Mouse (Mus musculus) gastrocnemius, adult 8-10 months (tissue): Measurements from ENCODE around the gene Tmprss11e. TPM values are rescaled to one million over a fixed set of nuclear protein-coding genes. Genes with fewer than 3 reads are reported as not detected.

Source experiments
- DNase-seq, 2 experiments: peaks; one replicate each; pipeline ENCODE4 v3.0.0; 2022; ENCODE audit warnings: low spot score in 2 of 2
- total RNA-seq, 4 experiments: library from RNA; stranded (reverse); gene quantifications; 2 replicates each; pipeline ENCODE4 v1.2.4; 2022

Tmprss11e gene
- total RNA-seq: not detected

DNA sequence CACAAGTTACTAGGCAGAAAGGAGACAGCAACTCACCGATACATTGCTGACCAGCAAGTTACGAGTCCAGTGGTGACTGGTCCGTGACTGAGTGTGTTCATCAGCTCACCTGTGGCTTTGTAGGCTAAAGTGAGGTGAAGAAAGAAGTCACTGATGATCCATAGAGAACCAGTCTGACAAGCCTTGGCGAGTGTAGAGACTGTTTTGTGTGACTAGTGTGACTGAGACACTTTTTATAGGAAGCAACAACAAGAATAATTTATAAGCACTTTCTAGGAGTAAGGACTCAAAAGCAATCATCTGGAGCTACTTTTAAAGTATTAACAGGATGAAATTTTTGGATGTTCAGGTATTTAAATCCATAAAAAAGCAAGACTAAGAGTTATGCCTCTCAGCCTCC is at the start of gene Tmprss11e:
TSS of gene Tmprss11e (minus strand) at position 101 of the 400 bp plus-strand sequence.
- DNase-seq: no peak

DNA sequence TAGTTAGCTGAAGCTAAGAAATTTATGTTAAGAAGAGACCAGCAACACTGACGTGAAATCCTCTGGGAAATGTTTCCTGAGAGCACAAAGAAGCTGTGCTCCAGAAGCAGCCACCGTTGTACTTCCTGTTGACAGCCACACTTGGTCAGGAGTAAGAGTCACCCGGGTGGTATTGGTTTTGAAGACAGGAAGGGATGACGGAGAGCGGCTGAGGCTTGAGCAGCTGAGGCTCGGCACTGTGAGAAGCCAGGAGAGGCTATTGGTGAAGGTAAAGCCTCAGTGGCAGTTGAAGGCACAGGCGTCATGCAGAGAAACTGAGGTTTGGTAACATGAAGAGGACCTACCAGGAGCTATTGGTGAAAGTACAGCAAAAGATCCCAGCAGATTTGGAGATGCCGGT is 47.2 kb upstream of the Tmprss11e start:
- no peak for DNase-seq

DNA sequence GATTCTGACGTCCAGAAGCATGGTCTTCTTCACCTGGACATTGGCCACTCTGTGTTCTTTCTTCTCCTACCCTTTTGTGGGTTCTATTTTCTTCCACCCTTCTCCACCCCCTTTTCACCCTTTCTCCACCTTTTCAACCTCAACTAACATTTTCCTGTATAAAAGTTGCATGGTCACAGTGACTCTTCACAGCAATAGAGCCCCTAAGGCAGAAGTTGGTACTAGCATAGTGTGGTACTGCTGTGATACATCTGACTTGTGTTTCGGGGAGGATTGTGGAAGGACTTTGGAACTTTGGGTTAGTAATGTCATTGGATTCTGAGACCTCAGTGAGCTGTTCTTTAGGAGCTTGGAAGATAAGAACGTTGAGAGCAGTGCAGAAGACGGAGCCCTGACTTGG is 46.6 kb upstream of the Tmprss11e start:
- DNase-seq: no peak

DNA sequence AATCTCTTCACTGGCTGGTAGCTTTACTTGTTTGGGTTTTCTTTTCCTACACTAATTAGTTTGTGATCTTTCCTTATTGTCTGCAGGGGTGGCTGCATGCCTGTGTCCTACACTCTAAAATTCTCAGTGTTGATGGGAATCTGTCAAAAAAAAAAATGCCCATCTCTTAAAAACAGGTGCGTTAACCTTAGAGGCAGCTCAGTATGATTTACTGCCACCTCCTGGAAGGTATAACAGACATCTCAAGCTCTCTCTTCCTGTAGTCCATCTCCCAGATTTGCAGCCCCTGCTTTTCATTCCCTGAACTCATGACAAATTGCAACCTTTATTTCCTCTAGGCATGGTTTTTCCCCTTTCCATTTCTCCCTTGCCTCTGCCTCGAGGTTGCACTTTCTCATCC is 44.3 kb upstream of the Tmprss11e start:
- no peak for DNase-seq

DNA sequence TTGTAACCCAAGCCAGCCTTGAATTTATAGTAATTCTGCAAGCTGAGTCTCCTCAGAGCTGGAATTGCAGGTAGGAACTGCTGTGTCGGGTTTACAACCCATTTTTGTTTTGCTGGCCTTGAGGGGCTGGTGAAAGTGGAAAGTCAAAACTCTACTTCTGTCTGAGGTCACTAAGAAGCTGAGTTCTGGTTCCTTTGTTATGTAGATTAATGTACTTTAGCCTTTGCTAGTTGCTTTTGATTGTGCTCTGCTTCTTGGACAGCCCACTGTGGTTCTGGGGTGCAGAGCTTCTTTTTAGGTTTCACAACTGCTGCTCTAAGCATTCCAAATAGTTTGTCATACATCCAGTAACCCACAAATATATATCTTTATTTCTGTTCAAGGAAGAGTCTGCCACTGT is 41.2 kb upstream of the Tmprss11e start:
- DNase-seq: no peak

DNA sequence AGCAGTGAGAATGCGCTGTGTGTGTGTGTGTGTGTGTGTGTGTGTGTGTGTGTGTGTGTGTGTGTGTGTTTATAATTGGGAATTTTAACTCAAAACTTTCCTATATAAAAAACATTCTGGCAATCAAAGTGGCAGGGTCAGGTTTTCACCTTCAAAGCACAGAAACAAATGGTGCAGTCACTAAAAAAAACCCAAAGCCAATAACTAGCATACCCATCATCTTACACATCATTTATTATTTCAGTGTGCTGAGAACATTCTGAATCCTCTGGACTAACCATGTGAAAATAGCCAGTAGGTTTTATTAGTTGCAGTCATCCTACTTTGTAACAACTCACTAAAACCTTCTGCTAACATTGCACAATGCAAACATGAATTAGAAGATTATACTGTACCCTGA is 38.6 kb upstream of the Tmprss11e start:
- DNase-seq: no peak

DNA sequence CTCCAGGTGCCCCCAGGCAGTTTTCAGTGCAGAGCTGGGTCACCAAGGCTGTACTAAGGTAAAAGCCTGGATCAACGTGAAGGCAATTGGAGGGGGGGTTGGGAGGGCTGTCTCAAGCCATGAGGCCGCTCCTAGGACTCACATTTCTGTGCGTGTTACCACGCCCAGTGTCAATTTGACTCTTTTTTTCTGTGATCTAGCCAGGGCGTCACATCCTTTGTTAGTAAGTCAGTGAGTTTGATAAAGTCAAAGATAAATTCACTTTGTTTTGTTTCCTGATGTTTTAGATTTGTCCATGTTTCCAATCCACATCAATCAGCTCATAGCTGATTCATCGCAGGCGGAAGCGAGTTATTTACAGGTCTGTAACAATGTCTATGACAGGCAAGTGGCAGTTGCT is 37.4 kb upstream of the Tmprss11e start:
- no peak for DNase-seq

DNA sequence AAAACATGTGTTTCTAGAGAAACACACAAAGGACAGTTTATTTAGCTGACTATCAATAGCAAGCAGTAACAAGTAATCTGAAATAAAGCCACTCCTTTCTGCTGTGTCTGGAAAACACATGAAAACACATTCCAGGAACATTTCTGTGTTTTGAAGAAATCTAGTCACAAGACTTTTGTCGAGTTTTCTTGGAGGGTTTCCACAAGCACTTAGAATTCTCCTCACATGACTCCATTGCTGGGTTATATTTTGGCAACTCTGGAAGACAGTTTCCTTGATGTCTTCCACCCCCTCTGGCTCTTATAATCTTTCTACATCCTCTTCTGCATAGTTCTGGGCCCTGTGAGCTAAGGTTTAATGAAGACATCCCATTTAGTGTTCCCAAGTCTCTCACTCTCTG is 32.9 kb upstream of the Tmprss11e start:
- DNase-seq: no peak

DNA sequence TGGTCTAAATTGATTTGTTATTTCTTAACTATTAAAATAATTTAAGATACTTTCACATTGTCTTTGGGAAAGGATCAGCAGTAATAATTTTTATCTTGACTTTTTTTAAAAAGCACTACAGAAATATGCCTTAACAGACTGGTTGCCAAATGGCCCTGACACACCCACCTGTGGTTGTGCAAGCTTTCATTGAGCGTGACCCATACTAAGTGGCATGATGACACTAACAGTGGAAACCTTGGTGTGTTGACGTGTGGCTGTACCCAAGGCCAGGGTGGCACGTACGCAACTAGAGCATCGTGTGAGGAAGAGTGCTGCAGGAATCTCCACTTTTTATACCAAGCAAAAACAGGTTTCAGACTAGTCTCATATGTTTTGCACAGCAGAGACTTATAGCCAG is 31.3 kb upstream of the Tmprss11e start:
- no peak for DNase-seq

DNA sequence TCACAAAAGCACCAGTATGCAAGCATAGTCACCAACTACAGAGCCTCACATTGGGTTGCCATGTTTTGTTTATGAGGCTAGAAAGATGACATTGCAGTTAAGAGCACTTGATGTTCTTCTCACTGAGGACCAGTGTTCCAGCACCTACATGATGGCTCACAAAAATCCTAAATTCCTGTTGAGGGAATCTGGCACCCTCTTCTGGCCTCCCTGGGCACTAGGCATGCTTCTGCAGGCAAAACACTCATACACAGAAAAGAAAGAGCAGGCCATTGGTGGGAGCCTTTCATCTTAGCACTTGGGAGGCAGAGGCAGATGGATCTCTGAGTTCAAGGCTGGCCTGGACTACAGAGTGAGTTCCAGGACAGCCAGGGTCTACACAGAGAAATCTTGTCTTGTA is 25.4 kb upstream of the Tmprss11e start:
- DNase-seq: no peak

DNA sequence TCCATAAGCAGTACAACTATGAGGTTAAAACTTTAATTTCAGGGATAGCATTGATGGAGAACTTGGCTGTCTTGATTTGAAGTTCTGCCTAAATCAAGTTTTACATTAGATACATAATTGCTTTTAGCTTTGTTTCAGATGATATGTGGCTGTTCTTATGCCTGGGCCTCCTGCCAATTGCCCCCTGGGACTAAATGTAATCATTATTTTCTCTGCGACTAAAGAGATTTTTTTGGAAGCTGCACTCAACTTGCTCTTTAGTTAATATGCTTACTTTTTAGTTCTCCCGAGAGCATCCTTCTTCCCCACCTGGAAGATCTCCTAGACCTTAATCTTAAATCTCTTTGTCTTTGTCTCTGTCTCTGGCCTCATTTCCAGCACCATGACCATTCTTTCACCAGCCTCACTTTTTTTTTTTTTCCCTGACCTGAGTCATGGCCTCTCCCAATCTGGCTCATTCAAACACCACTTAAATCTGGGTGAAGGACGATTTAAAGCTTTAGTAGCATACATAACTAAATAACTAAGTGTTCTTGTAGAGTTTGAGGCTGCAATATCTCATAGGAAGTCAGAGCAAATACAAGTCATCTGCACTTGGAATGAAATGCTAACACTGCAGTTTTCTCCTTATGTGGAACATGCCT is 23.5 kb upstream of the Tmprss11e start:
- DNase-seq: no peak

DNA sequence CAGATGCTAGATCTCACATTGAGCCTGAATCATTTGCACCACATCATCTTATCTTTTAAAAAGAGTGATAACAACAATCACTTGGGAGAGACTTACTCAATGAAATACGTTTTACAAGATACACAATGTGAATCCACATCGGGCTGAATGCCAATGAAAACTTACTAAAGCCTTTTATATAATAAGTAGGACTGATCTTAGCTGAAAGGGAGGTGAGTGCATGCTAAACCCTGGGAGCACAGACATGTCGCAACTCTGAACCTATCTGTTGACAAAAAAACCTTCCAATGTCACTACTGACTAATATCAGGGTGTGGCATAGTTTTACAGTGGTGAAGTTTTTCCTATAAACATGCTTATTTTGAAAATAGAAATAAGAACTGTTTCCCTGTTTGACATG is 2.8 kb downstream of the Tmprss11e start:
- no peak for DNase-seq

DNA sequence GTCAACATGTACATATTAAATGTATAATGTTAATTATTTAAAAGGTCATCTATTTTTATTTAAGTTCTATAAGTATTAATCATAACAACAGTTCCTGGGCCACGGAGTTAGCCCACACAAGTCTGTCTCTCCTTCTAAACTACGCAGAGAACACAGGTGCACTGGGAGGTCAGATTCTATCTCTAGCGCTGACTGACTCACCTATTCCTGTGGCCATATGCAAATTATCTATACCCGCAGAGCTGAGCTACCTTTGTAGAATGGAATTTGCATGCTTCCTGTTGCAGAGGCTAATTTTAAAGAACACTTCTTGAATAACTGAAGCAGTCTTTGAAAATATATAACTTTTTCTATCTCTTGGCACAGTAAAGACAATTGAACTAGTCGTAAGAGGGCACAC is 4.5 kb downstream of the Tmprss11e start:
- no peak for DNase-seq

DNA sequence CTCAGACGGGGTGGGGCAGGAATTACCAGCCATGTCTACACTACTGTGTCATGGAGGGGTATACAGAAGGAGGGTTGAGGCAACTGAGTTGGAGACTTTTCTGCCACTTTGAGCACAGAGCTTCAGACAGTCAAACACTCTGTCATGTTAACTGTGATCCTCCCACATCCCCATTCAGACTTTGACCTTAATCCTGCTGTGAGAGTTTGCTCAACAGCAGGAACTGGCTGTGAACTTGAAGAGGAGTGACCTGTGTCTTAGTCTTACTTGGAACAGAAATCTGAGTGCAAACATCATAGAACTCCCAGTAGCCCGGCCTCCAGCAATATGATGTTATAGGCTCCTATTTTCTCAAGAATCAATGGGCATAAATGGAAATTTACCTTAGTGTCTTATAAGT is 9.8 kb downstream of the Tmprss11e start:
- no peak for DNase-seq

DNA sequence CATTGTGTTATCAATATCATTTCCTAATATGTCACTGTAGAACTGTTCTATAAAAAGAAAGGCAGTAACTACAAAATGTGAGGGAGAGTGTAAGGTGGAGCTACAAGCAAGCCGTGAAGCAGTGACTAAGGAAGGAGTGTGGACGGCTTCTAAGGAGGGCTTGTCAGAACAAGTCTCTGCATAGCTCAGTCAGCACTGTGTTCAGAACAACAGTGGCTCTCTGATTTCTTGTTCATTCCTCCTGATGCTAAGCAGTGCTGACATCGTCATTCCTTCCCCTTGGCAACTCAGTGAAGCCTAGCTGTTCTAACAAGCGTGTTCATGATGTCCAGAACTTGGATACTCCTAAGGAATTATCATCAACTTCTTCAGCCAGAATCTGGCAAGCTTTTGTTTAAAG is 15.0 kb downstream of the Tmprss11e start:
- no peak for DNase-seq

DNA sequence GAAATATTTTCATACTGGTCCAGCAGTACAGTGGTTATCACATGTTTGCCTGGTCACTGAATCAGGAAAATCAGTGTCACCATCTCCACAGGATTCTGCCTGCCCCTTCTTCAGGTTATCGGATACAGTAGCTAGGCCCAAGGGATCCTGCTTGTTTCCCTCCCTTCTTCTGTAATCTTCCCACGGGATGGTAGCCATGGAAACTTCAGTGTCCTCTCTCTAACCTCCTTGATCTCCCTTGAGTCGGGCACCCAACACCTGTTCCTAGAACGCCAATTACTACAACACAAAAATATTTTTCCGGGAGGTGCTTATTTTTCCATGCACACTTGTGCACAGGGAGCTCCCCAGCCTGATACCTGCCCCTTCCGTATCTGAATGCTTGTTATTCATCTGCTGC is 17.0 kb downstream of the Tmprss11e start:
- DNase-seq: no peak

DNA sequence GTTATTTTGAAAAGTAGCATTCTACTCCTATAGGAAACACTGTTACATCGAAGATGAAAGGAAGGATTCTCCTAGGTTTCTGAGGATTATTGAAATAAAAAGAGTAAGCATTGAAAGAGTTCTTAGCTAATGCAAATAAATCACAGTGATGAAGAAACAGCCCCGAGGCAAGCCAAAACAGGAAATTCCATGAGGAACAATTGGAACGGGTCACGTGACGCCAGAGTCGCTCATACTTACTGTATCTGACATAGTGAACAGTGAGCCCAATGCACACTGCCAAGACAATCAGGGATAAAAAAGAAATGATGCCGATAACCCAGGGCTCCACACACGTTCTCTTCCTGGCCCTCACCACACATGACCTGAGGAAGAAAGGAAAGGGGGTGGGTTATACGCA is 18.6 kb downstream of the Tmprss11e start:
- DNase-seq: no peak

DNA sequence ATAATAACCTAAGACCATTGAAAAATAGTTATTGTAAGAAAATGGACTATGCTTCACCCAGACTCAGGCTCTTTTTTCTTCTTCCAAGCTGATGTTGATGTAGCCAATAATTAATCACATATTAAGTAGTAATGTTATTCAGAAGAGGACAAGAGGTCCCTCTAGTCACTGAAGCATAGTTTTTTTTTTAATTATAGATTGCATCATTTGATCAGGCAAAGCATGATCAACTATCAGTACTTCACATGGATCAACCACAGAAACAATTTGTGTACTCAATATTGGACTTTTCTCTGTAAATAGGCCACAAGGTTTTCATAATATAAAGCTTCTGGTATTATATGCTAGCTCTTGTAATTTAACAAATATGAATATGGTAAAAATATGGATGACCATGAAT is 20.6 kb downstream of the Tmprss11e start:
- no peak for DNase-seq

DNA sequence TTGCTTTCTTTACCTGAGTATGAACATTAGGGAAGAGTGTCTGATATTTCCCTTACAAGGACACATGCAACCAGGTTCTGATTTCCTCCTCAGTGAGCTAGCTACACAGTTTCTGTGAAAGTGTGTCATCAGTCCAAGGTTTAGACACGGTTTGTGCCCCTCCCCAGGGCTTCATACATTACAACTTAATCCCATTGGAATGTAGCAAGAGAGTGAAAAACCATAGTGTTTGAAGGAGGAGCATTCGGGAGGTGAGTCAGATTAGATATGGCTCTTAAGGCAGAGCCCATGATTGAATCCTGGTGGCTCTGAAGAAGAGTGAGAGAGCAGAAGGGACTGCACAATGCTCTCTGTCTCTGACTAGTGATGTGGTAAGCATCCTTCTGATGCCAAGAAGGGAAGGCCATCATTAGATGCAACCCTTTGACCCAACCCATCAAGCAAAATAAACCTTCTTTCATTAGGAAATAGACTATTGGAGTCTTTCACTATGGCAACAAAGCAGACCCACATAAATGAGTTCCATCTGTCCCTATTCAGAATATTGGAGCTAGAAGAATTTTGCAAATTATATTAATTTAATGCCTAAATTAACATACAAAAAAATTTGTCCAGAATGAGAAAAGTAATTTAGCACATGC is 22.7 kb downstream of the Tmprss11e start:
- DNase-seq: no peak

DNA sequence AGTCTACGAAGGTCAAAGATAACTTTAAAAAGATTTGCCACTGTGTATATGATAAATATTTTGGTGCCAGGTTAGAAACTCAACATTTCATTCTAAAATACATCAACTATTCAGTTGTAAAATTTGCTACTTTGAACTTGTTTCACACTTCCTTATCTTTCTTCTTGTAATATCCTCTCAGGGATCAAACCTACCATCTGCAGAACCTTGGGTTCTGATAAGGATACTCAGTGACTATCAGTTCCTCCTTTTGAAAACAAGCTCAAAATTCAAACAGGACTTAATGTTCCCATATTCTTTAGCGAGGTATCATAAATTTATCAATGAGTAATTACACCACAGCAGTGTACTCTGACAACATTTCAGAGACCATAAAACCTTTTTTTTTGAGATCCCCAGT is 30.6 kb downstream of the Tmprss11e start:
- no peak for DNase-seq

DNA sequence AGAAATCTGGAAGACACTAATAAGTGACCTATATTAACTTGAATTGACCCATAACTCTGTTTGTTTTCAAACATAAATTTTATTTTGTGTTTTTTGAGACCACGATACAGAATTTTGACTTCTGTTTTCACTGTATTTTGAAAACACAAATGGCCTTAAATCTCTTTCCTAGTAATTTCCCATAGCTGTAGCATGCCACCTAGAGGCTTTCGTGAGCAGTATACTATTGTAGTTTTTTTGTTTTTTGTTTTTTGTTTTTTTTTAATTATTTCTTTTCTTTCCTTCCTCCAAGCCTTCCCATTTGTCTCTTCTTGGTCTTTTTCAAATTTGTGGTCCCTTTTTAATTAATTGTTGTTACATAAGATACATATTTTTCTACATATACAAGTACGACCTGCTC is 40.7 kb downstream of the Tmprss11e start:
- no peak for DNase-seq

DNA sequence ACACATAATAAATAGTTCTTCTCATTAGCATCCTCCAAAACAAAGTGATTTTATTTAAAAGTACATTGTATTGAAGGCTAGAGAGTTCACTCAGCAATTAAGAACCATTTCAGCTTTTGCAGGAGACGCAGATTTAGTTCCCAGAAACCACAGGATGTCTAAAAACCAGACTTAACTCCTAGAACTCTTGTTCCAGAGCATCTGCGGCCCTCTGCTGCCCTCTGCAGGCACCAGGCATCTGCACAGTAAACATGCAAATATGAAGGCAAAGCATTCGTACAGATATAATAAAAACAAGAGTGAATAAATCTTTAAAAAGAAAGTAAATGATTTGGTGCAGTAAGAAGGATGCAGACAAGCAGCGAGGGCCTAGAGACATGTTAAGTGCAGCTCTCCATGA is 60.9 kb downstream of the Tmprss11e start:
- DNase-seq: no peak

DNA sequence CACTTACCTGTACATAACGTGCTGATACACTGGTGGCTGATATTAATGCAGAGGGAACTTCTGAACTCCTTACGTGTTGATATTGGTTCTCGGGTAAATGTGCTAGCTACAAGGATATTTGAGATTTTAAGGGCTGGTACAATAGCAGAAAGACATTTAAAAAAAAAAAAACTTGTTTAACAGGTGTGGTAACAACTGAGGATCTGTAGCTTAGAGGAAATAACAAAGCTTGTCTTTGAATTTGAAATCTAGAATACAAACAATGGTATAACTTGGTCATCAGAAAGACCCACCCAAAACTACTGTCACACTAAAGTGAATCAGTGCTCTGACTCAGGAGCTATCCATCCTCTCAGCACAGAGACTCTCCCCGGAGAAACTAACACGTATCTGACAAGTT is 69.4 kb downstream of the Tmprss11e start, which contains the start of gene Tmprss11b:
TSS of gene Tmprss11b (minus strand) at position 101 of the 400 bp plus-strand sequence.
- no peak for DNase-seq
